Mouse (Mus musculus): ENCODE data around the gene Sept11.

DNA sequence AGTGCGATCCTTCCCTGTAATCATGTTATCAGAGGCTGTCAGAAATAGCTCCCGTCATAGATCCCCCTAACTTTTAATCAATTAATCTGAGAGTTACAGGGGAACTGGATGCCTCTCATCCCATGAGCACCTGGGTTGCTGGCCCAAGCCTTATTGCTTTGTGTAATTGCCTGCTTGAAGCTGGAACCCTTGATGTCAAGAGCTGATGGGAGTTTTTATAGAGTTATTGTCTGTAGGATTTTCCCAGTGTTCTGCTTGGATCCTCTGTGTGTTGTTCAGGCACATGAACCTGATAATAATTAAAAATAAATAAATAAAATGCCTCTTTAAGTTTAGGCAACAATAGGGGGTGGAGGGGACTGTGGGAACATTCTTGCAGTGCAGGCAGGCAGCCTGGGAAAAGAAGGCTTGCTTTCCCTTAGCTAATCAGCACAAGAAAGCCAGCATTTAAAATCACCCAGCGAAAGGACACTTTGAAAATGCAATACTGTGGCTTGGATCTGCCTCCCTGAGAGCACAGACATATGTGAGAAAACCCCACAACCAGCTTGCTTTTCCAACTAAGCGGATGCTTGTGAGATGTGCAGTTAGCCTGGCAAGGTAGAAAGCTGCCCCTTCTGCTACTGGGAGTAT lies 33.8 kb downstream of the Sept11 start:
- TF ChIP-seq CTCF (IDR thresholded peaks at IDR 0.05; ENCODE audit: insufficient read depth, low read depth, low read length) (no peak), POLR2A (IDR thresholded peaks at IDR 0.05; ENCODE audit: insufficient read depth, low read depth, low read length) (no peak)

All from olfactory bulb, adult 2 months (tissue).